In genomic region chr16:32144592-32144991, GRCm38 (mm10) we compare ENCODE assay signal across 40 mouse cellular contexts. TPM values are rescaled to one million over a fixed set of nuclear protein-coding genes. Genes with fewer than 3 reads are reported as not detected.
"Had no signal": no experiment of that assay in that cellular context is flagged by ENCODE, and none has a peak within 500 bp of the region (broad histone marks: within the 10 kb centered on the region; RNA-seq: fewer than 3 reads in every experiment).

No protein-coding gene starts in this region.

- H3K4me3 ChIP-seq: heart, adult 2 months; heart, embryonic 13.5 days; heart, embryonic 15.5 days; hindbrain, embryonic 13.5 days; hindbrain, embryonic 15.5 days; kidney, embryonic 15.5 days; limb, embryonic 13.5 days; limb, embryonic 15.5 days; liver, embryonic 13.5 days; liver, embryonic 15.5 days had no signal

- H3K4me2 ChIP-seq: heart, embryonic 11.5 days; heart, embryonic 13.5 days; heart, embryonic 15.5 days; hindbrain, embryonic 13.5 days; hindbrain, embryonic 15.5 days; kidney, embryonic 15.5 days; limb, embryonic 13.5 days; limb, embryonic 15.5 days; liver, embryonic 13.5 days; liver, embryonic 15.5 days had no signal

- H3K4me1 ChIP-seq: heart, embryonic 13.5 days; heart, embryonic 15.5 days; hindbrain, embryonic 13.5 days; hindbrain, embryonic 15.5 days; kidney, embryonic 15.5 days; liver, embryonic 15.5 days had no signal

- H3K36me3 ChIP-seq: hindbrain, embryonic 15.5 days had no signal

- H3K27me3 ChIP-seq: heart, embryonic 13.5 days; hindbrain, embryonic 13.5 days; hindbrain, embryonic 15.5 days; kidney, embryonic 15.5 days; limb, embryonic 13.5 days; limb, embryonic 15.5 days; liver, embryonic 13.5 days; liver, embryonic 15.5 days had no signal

- ATAC-seq: hindbrain, postnatal 0 days; intestine, embryonic 16.5 days; liver, postnatal 0 days had no signal

- H3K27ac ChIP-seq: heart, adult 2 months; heart, embryonic 13.5 days; heart, embryonic 15.5 days; hindbrain, embryonic 13.5 days; hindbrain, embryonic 15.5 days; hindbrain, postnatal 0 days; kidney, embryonic 15.5 days; kidney, postnatal 0 days; limb, embryonic 13.5 days; limb, embryonic 15.5 days; liver, embryonic 13.5 days; liver, embryonic 15.5 days had no signal

- H3K9me3 ChIP-seq: heart, embryonic 13.5 days; hindbrain, embryonic 15.5 days; limb, embryonic 15.5 days had no signal

- DNase-seq: gastrocnemius, postnatal 14 days; gastrocnemius, postnatal 36 days; heart, adult 2 months; heart, postnatal 14 days; heart, postnatal 36 days; kidney, adult 11 months; kidney, adult 2 months; kidney, adult 9 months; kidney, postnatal 14 days; kidney, postnatal 36 days; layer of hippocampus, adult 9-11 months; layer of hippocampus, postnatal 36 days; left cerebral cortex, postnatal 4 days; liver, embryonic 13.5 days; liver, postnatal 0 days had no signal

- H3K9ac ChIP-seq: heart, embryonic 13.5 days; heart, embryonic 15.5 days; hindbrain, embryonic 13.5 days; hindbrain, embryonic 15.5 days; kidney, embryonic 15.5 days; limb, embryonic 13.5 days; limb, embryonic 15.5 days; liver, embryonic 13.5 days; liver, embryonic 15.5 days; liver, postnatal 0 days had no signal

RNA-seq across cellular contexts. Expression of gene Bex6, which starts 35.0 kb away (rescaled TPM):
- total RNA-seq: gastrocnemius, postnatal 14 days; gastrocnemius, postnatal 36 days; heart, adult 2 months; heart, postnatal 14 days; heart, postnatal 36 days; hindbrain, postnatal 0 days; layer of hippocampus, adult 18-20 months; layer of hippocampus, adult 8-10 months; layer of hippocampus, postnatal 14 days; layer of hippocampus, postnatal 36 days; left cerebral cortex, adult 18-20 months; left cerebral cortex, adult 8-10 months; left cerebral cortex, postnatal 10 days; left cerebral cortex, postnatal 25 days; left cerebral cortex, postnatal 4 days; liver, adult 2 months had no signal
- polyA plus RNA-seq: gonadal fat pad, adult 2 months; heart, adult 2 months; heart, embryonic 13.5 days; heart, embryonic 15.5 days; heart, postnatal 0 days; hindbrain, embryonic 11.5 days; hindbrain, embryonic 13.5 days; hindbrain, embryonic 15.5 days; hindbrain, postnatal 0 days; intestine, embryonic 14.5 days; intestine, embryonic 16.5 days; kidney, adult 2 months; kidney, embryonic 15.5 days; kidney, postnatal 0 days; large intestine, adult 2 months; limb, embryonic 13.5 days; liver, adult 2 months had no signal
